Mouse (Mus musculus) gastrocnemius, postnatal 4 days (tissue): Measurements from ENCODE around the gene Mt3. TPM values are rescaled to one million over a fixed set of nuclear protein-coding genes. Genes with fewer than 3 reads are reported as not detected.

Source experiments
- DNase-seq, 2 experiments: peaks; one replicate each; pipeline ENCODE4 v3.0.0; 2021 to 2022; ENCODE audit warnings: low spot score in 2 of 2, mixed read lengths in 2 of 2
- total RNA-seq, 2 experiments: library from RNA; stranded (reverse); gene quantifications; 2 replicates each; pipeline ENCODE4 v1.2.3; 2021

Mt3 gene
- total RNA-seq, 2 experiments from 2014 or later, result 11.4 to 18.3 TPM

DNA sequence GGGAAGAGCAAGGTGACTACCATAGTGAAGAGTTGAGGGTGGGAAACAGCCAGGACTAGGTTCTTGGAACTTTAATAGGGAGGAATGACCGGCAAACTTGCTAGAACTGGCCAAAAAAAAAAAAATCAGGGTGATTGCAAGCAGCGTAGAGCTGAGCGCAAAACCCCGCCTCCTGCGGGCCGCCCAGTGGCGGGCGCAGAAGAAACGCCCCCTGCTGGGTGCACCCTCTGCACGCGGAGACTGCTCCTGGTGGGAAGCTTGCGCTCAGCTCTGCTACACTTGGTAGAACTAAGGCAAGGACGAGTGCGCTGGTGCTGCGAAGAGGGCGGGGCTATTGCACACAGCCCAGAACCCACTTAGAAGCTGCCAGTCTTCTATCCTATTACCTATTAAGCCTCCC is 30.7 kb downstream of the Mt3 start:
- peak; percentile 52 to 72 for DNase-seq

DNA sequence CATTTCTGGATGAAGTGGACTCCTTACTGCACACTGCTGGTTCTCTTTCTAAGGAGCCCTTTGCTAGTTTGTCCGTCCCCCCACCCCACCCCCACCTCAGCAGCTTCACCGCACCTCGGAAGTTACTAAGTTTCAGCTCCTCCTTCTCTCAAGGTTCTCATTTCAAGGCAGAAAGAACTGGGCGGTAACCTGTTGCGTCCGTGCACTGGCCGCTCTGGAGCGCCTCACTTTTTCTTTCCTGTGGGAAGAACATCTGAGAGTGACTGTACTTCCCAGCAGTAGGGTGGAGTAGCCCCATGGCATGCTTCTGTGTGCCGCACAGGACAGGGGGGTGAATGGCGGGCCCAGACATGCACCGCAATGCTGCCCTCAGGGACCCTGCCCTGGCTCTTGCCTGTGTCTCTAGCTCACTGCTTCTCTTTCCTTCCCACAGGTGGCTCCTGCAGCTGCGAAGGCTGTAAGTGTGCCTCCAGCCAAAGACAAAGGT is 32.0 kb downstream of the Mt3 start:
- no peak for DNase-seq

DNA sequence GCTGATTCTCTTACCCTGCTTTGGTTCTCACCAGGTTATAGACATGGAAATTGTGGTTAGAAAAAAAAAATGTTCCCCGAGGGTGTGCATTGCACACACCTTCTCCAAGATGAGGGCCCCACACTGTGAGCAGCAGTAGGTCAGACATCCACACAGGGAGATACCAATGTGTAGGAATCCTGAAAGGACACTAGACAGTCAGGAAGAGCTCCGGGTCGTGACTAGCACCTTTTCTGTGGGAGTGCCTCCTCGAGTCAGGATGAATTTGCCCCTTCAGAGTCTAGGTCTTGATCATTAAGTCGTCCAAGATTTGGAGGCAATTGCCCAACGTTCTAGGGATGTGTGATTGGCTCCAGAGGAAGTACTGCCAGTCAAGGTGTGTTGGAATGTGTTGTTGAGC is 33.4 kb downstream of the Mt3 start:
- no peak for DNase-seq

DNA sequence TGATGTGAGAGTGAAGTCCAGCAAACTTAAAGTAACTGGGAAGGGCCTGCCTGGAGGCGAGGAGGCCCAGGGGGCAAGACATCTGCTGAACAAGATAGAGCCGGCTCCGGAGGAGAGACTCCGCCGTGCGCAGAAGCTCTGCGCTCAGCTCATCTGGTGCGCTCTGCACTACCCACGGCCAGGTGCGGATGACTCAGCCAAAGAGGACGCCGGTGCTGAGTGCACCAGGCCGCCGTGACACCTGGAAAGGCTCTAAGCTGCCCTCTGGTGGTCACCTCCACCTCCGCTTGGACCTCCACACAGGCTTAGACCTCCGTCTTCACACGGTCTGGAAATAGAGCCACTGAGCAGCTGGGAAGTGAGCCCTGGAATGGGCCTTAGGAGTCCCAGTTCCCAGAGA is 34.1 kb downstream of the Mt3 start:
- peak in 1 of 2 experiments; percentile 70 for DNase-seq

DNA sequence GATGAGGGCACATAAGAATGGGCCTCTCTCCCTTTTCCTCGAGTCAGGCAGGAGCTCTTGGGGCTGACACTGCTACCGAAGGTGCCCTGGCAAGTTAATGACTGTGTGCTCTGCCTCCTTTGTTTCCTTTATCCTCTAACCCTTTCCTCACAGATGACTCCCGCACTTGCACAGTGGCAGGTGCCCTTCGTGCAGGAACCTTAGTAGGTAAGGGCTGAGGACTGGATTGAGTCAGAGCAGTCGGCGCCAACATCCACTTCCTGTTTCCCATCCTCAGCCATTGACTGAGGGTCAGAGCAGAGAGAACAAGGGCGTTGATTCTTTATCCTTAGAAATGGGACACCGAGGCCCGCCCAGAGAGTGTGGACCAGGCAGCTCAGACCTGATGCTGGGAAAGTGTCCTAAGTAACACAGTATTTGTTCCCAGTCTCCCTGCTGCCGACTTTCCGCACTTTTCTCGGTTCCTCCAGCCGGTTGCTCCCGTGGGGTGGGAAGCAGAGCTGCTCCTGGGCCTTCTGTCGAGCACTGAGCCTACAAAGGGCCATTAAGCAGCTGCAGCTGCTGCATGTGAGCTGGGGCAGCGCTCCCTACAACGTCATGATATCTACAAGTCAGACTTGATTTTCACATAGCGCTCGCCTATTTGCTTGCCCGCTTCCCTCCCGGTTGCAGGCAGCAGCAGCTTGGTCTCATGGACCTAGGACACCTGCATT is 35.0 kb downstream of the Mt3 start:
- peak in 1 of 2 experiments; percentile 29 for DNase-seq

DNA sequence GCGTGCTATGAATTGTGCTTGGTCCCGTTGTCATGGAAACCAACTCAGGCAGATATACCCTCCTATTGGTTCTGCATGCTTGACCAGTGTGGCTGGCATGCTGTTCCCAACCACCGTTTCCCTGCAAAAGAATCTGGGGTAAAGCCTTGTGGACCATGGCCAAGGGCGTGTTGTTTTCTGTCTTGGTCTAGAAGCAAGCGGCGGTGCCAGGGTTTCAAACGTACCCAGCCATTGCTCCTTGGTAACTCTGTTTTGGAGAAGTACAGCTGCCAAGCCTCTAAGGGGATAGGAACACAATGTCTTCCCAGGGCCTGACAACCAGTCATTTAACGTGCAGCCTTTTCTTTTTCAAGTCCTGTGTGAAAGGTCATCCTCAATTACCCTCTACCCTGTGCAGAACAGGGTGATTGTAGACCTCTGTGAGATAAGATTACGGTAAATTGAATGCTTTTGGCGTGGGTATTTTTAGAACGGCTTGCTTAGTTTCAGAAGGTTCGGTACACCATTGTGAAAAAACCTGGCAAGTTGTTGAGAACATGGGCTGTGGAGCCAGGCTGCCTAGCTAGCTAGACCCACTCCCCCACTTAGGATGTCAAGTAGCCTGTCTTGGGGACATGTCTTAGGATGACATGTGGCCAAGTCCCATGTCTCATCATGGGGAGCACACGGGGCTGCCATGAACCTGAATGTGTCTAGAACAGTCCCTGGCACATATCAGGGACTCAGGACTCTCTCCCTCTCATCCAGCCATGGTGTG is 37.0 kb downstream of the Mt3 start:
- no peak for DNase-seq

DNA sequence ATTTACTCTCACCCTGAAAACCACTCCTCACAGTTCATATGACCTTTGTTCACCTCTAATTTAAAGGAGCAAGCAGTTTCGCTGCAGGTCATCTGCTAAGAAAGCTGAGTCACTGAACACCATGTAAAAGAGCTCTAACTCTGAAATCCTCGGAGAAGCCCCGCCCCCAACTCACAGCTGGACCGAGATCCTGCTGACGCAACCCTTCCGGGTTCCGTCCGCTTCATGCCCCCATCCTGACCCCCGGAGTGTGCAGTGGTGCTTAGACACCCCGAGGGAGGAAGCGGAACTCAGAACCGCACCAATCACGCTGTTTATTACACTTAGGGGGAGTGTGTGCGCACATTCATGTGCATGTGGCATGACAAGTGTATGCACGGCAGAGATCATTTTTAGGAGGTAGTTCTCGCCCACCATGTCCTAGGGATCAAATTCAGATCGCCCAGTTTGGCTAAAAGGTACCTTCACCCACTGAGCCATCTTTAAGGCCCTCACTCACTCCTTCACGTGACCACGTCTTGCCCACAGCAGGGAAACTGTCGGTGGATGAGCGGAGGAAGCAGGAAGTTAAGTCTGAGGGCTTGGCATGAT is 38.8 kb downstream of the Mt3 start:
- peak; percentile 55 to 74 for DNase-seq

DNA sequence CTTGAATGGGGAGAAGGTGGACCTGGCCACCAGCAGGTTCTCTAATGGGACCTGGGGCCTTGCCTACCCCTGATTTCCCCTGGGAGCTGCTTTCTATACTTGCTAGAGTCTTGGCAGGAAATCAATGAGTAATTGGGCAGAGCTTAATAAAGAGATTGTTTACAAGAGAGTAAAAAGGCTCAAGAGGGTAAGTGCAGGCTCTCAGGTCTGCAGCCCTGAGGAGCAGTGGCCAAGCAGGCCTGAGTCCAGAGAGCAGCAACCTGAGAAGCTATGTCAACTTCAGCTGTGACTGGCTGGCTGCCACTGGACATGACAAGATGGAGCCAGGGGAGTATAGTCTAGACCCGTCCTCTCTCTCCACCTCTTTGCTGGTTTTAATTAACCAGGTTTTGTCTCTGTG is 40.5 kb downstream of the Mt3 start:
- DNase-seq, result peak in 1 of 2 experiments; percentile 35

DNA sequence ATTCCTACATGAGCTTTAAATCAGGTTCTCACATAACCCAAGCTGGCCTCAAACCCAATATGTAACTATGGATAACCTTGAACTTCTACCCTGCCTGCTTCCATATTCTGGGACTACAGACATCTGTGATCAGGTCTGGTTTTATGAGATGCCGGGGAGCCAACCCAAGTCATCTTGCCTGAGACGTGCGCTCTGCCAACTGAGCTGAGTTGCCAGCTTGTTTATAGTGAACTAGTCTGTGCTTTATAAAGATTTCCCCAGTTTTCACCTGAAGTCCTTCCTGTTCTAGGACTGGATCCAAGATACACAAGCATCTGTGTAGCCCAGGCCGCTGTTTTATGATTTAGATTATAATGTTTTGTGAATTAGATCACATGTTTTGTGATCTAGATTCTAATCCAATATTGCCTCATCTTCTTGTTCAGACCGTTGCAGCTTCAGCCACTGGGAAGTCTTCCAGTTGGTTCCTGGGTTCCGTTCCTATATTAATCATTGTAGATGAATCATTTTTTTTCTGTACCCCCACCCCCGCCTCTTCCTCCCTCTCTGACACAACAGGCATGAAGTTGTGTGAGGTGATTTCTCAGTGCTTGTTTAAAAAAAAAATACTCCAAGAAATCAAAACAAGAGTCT is 42.3 kb downstream of the Mt3 start:
- DNase-seq, result no peak

DNA sequence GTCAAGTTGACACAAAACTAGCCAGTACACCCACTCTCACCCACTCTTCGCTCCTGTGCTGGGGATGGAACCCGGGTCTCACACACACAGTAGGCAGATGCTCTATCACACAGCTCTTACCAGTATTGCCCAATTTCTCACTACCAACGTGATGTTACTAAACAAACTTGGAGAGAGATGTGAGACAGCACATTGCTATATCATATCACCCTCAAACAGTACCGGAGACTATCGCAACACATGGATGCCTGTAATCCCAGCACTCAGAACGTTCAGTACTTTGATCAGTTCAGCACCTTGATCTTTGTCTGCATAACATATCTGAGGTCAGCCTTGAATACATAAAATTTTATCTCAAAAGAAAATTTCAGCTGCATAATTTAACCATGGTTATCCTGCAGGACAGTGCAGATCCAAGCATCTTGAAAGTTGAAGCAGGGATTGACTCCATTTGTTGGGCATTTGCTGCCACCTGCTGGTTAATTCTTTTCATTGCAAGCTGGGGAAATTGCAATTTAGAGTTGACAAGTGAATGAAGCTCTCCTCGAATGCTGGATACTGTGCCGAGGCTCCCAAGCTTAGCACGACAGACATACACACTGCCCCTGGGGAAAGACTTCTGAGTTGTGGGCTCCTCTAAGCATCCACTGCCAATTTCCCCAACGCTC is 46.9 kb downstream of the Mt3 start:
- peak in 1 of 2 experiments; percentile 40 for DNase-seq

Other genes starting within 250 kb of the Mt3 start
- 10 to 100 TPM; 93.2 to 98.0 TPM for gene Amfr, start 139.8 kb upstream of the Mt3 start, total RNA-seq
- gene Nudt21, start 115.6 kb upstream of the Mt3 start, total RNA-seq, result 10 to 100 TPM; 36.1 to 40.5 TPM
- gene Ogfod1, start 115.4 kb upstream of the Mt3 start, total RNA-seq, result 10 to 100 TPM; 19.2 to 20.2 TPM
- gene Bbs2, start 53.7 kb upstream of the Mt3 start, total RNA-seq, result 1 to 10 TPM; 8.3 to 8.6 TPM
- gene Mt4, start 15.4 kb upstream of the Mt3 start, total RNA-seq, result not detected
- 100 to 1,000 TPM in 1 of 2 experiments, 10 to 100 TPM in 1; 83.6 to 103 TPM for gene Mt2, start 20.1 kb downstream of the Mt3 start, total RNA-seq
- 10 to 100 TPM; 42.4 to 49.1 TPM for gene Mt1, start 26.5 kb downstream of the Mt3 start, total RNA-seq
- gene Nup93, start 62.0 kb downstream of the Mt3 start, total RNA-seq, result 10 to 100 TPM; 26.7 to 32.9 TPM
- gene Slc12a3, start 176.6 kb downstream of the Mt3 start, total RNA-seq, result under 1 TPM in 1 of 2 experiments, not detected in 1; 0.10 TPM
- 10 to 100 TPM; 57.2 to 58.0 TPM for gene Herpud1, start 233.8 kb downstream of the Mt3 start, total RNA-seq